Mouse (Mus musculus): ENCODE results near the gene Gm14305.
A peak's percentile ranks its signal among the peaks of the same experiment; 100 is the strongest.
"Not testable (repeated sequence)": the region's sequence is repeated elsewhere in the genome, so short reads cannot be mapped to it uniquely, and the experiment has no call there.

The Gm14305 gene

DNA sequence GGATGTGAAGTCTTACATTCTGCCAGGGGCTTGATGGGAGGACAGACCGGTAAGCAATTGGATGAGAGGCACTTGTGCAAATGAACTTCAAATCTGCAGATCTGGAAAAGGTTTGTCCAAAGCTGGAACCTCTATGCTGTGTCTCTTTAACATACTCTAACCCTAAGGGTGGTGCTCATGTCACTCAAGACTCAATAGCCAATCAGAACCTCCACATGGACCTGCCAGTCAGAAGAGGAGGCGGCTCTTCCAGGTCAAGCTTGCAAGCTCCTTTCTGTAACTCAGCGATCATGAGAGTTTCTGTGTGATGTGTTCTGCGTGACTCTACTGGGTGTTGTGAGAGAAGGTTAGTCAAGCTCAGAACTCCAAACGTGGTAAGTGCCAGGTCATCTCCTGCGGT lies at the start of gene Gm14305:
Gene Gm14305 (plus strand): TSS at position 278 of the 400 bp plus-strand sequence.
- DNase-seq, result peak; percentile 3 to 9

DNA sequence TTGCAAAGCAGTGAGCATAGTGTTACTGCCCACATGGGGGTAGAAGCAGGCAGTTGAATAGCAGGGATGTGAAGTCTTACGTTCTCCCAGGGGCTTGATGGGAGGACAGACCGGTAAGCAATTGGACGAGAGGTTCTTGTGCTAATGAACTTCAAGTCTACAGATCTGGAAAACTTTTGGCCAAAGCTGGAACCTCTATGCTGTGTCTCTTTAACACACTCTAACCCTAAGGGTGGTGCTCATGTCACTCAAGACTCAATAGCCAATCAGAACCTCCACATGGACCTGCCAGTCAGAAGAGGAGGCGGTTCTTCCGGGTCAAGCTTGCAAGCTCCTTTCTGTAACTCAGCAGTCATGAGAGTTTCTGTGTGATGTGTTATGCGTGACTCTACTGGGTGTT lies 37.9 kb upstream of the Gm14305 start, which contains the start of gene Zfp973:
Gene Zfp973 (plus strand): TSS at position 301 of the 400 bp plus-strand sequence.
- not testable (repeated sequence) for DNase-seq
